6 mouse cellular contexts compared by ENCODE assay signal in genomic region chr15:4672859-4673258, GRCm38 (mm10). TPM values are rescaled to one million over a fixed set of nuclear protein-coding genes. Genes with fewer than 3 reads are reported as not detected.
"Had no signal": no experiment of that assay in that cellular context is flagged by ENCODE, and none has a peak within 500 bp of the region (broad histone marks: within the 10 kb centered on the region; RNA-seq: fewer than 3 reads in every experiment).

No protein-coding gene starts in this region.

RNA-seq across cellular contexts. Expression of gene C6, which starts 54.1 kb away (rescaled TPM):
- total RNA-seq: neutrophil, adult 5-6 weeks had no signal
- polyA plus RNA-seq: neural tube, embryonic 14.5 days; neural tube, embryonic 15.5 days; stomach, embryonic 14.5 days; stomach, postnatal 0 days; thymus, postnatal 0 days had no signal
